Mouse (Mus musculus) limb, embryonic 15.5 days (tissue): ENCODE results near the gene Kars. TPM values are rescaled to one million over a fixed set of nuclear protein-coding genes. Genes with fewer than 3 reads are reported as not detected.

Source experiments
- ATAC-seq: fragments of 200-750 bp; cut with Nextera tagmentation; 2 replicates; pipeline ENCODE4 v1.8.0; 2017; ENCODE audit warnings: low read depth, moderate TSS enrichment; ENCODE audit not compliant: insufficient number of reproducible peaks, low FRiP score, low TSS enrichment
- H3K27ac ChIP-seq: fragments of 300-500 bp; sonication (generic); 2 replicates; pipeline ENCODE4 v1.5.1; 2015; ENCODE audit warnings: moderate library complexity, mild to moderate bottlenecking, inconsistent platforms
- H3K27me3 ChIP-seq: fragments of 300-500 bp; sonication (generic); 2 replicates; pipeline ENCODE4 v1.6.1; 2015; ENCODE audit warnings: inconsistent platforms
- H3K36me3 ChIP-seq: fragments of 300-500 bp; sonication (generic); 2 replicates; pipeline ENCODE4 v1.6.1; 2015; ENCODE audit warnings: inconsistent platforms
- H3K4me1 ChIP-seq: fragments of 300-500 bp; sonication (generic); 2 replicates; pipeline ENCODE4 v1.6.1; 2015; ENCODE audit warnings: inconsistent platforms
- H3K4me2 ChIP-seq: fragments of 300-500 bp; sonication (generic); 2 replicates; pipeline ENCODE4 v1.6.1; 2015; ENCODE audit warnings: mild to moderate bottlenecking, inconsistent platforms
- H3K4me3 ChIP-seq: fragments of 300-500 bp; sonication (generic); 2 replicates; pipeline ENCODE4 v1.5.1; 2015; ENCODE audit warnings: mild to moderate bottlenecking, inconsistent platforms
- H3K9ac ChIP-seq: fragments of 300-500 bp; sonication (generic); 2 replicates; pipeline ENCODE4 v1.6.1; 2015; ENCODE audit warnings: inconsistent platforms
- H3K9me3 ChIP-seq: fragments of 300-500 bp; sonication (generic); 2 replicates; pipeline ENCODE4 v1.6.1; 2016; ENCODE audit warnings: inconsistent platforms
- WGBS: fragments of 180-500 bp; shearing (Covaris S2); methylation state at CpG from one replicate; pipeline ENCODE4 v1.1.7; 2015; 5-methylcytosine and 5-hydroxymethylcytosine counted together
- polyA plus RNA-seq: library from polyadenylated mRNA; unstranded; fragments of >200 nt; fragmentation: Nextera tagmentation; extraction: Ambion mirVana; gene quantifications from 2 replicates; pipeline ENCODE4 v1.2.1, GENCODE M21; 2015

The Kars gene
- polyA plus RNA-seq = 172 and 178 TPM in 2 replicates

DNA sequence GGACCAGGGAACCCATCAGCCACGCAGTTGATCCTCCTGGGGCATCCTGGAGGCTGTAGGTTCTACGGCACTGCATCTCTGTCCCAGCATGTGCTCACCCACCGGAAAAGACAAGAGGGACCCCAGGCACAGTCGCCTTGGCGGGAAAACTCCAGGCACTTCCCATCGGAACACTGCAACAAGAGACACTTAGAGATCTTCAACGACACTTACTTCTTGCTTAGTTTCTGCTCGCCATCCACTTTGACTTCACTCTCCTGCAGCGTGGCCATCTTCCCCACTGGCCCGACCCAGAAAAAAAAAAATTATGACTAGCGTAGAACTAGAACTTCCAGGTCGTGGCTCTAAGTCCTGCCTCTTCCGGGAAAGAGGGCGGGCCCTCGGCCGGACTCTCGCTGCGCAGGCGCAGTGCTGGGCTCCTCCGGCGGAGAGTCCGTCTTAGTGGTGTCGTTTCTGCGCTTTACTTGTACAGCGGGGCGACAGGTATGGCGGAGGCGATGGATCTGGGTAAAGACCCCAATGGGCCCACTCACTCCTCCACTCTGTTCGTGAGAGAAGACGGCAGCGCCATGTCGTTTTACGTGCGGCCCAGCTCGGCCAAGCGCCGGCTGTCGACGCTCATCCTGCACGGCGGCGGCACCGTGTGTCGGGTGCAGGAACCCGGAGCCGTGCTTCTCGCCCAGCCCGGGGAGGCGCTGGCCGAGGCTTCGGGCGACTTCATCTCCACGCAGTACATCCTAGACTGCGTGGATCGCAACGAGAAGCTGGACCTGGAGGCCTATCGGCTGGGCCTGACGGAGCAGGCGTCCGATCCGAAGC, at the start of gene Kars, which contains the start of gene Terf2ip:
Gene Kars, minus strand, starts transcription at position 327 of the 819 bp plus-strand sequence.
Gene Terf2ip, plus strand, starts transcription at position 402 of the 819 bp plus-strand sequence.
- WGBS = under 1% methylated on average over 61 of the region's 61 CpGs
- Histone ChIP-seq H3K36me3 (peaks cover 12% of the 10 kb centered on the region; the same call in 1 of the 2 replicates), H3K4me1 (peaks cover 17% of the 10 kb centered on the region), H3K27ac (peak within 1 kb of the TSS; percentile 87), H3K4me3 (peak within 1 kb of the TSS; percentile 96), H3K4me2 (peak within 1 kb of the TSS; percentile 87), H3K27me3 (no peaks in the 10 kb centered on the region), H3K9me3 (no peaks in the 10 kb centered on the region), H3K9ac (peak within 1 kb of the TSS; percentile 83)
- peak; percentile 92 for ATAC-seq

DNA sequence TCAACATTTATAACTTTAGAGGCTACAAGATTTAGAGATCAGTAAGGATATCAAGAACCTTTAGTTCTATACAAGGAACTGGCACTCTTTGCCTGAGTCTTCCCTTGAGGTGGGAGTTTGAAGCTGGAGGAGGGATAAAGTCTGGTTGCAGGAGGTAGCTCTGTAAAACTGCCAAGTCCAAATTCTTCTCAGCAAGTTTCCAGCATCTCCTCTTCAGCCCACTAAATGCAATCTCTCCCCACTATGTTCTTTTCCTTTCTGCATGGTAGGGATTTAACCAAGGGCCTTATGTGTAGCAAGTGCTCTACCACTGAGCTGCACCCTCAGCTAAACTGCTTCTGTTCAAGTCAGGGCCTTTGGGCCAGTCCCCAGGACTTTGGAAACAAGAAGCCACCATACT, 43.3 kb upstream of the Kars start:
- ATAC-seq = no peak
- Histone ChIP-seq H3K36me3 (no peaks in the 10 kb centered on the region), H3K9ac (no peak overlapping the region), H3K4me1 (no peaks in the 10 kb centered on the region), H3K27me3 (no peaks in the 10 kb centered on the region), H3K4me2 (no peak overlapping the region), H3K4me3 (no peak overlapping the region), H3K27ac (no peak overlapping the region), H3K9me3 (no peaks in the 10 kb centered on the region)

DNA sequence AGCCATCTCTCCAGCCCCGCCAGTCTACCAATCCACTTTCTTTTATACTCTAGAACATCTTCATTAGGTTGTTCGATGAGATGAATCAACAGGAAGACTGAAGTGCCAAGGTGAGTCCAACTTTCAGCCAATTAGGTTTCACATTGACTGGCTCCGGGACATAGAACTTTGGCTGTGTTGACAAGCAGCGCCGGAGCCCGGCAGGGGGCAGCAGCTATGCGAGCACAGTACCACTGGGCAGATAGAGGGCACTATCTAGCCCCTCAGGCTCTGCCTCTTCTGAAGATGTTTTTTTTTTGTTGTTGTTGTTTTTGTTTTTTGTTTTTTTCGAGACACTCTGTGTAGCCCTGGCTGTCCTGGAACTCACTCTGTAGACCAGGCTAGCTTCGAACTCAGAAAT, 40.4 kb upstream of the Kars start:
- Histone ChIP-seq H3K4me3 (no peak overlapping the region), H3K27ac (no peak overlapping the region), H3K4me1 (no peaks in the 10 kb centered on the region), H3K27me3 (no peaks in the 10 kb centered on the region), H3K9ac (no peak overlapping the region), H3K9me3 (no peaks in the 10 kb centered on the region), H3K4me2 (no peak overlapping the region), H3K36me3 (no peaks in the 10 kb centered on the region)
- WGBS = 81% methylated on average over 9 of the region's 9 CpGs
- ATAC-seq = no peak

DNA sequence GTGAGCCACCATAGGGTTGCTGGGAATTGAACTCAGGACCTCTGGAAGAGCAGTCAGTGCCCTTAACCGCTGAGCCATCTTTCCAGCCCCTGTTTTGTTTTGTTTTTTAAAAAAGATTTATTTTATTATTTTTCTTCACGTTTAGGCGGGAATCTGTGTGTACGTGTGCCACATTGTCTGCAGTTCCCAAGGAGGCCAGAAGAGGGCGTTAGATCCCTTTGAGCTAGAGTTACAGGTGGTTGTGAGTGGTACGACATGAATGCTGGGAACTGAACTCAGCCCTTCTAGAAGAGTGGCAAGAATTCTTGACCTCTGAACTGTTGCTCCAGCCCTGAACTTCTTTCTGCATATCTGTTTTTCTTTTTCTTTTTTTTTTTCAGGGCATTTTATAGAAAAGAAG, 38.9 kb upstream of the Kars start:
- no peak overlapping the region for H3K9ac ChIP-seq
- ATAC-seq = no peak
- no peak overlapping the region for H3K4me3 ChIP-seq
- H3K4me2 ChIP-seq = no peak overlapping the region
- no peak overlapping the region for H3K27ac ChIP-seq
- 79% methylated on average over 6 of the region's 6 CpGs for WGBS
- H3K9me3 ChIP-seq = no peaks in the 10 kb centered on the region
- H3K4me1 ChIP-seq = no peaks in the 10 kb centered on the region
- no peaks in the 10 kb centered on the region for H3K36me3 ChIP-seq
- no peaks in the 10 kb centered on the region for H3K27me3 ChIP-seq

DNA sequence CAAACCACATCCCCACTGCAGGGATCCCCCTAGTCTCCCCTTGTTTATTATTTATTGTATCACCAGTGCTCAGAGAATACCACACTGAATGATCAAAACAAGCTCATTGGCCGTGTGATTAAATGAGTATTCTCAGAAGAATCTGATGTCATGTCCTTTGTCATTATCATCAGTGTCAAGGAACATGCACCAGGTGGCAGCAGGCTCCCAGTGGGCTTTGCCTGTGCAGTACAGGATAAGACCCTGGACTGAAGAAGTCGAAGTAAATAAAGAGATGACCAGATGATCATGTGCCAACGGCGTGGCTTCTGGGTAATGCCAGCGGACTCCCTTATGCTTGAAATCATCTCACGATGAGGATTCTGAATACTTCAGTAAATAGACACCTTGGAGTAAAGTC, 37.2 kb upstream of the Kars start:
- Histone ChIP-seq H3K4me3 (no peak overlapping the region), H3K36me3 (no peaks in the 10 kb centered on the region), H3K4me2 (no peak overlapping the region), H3K4me1 (no peaks in the 10 kb centered on the region), H3K27me3 (no peaks in the 10 kb centered on the region), H3K9ac (no peak overlapping the region), H3K9me3 (no peaks in the 10 kb centered on the region), H3K27ac (no peak overlapping the region)
- WGBS = 80% methylated on average over 6 of the region's 6 CpGs
- no peak for ATAC-seq

DNA sequence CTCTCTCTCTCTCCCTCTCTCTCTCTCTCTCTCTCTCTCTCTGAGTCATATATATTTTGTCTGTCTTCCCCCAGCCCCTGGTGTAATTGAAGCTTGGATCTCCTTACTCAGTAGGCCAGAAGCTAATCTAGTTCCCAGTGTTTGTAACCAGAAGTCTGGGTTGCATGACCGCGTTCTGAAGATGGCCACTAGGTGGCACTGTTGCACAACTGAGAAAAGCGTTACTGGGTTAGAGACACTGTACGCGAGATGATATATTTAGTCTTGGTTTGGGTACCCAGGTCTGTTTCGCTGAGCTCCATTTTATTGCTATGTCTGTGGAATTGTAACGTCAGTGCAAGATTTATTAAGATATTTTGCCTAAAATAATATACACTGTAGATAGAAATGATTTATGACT, 34.8 kb upstream of the Kars start:
- WGBS = 1% methylated on average over 7 of the region's 7 CpGs
- no peak overlapping the region for H3K27ac ChIP-seq
- H3K4me1 ChIP-seq = no peaks in the 10 kb centered on the region
- H3K9me3 ChIP-seq = no peaks in the 10 kb centered on the region
- 0 out of 2 replicates have a peak, but pooled peaks have one; percentile 30 for ATAC-seq
- H3K9ac ChIP-seq = no peak overlapping the region
- no peak overlapping the region for H3K4me2 ChIP-seq
- no peaks in the 10 kb centered on the region for H3K27me3 ChIP-seq
- H3K36me3 ChIP-seq = no peaks in the 10 kb centered on the region
- no peak overlapping the region for H3K4me3 ChIP-seq

DNA sequence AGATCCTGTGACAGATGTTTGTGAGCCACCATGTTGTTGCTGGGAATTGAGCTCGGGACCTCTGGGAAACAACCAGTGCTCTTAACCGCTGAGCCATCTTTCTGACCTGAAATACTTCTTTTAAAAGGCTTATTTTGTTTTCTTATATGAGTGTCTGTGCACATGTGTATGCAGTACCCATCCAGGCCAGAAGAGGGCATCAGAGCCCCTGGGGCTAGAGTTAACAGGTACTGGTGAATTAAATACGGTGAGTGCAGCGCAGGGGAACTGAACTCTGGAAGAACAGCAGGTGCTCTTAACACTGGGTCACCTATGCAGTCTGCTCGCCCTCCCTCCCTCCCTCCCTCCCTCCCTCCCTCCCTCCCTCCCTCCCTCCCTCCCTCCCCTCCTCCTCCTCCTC, 34.1 kb upstream of the Kars start:
- Histone ChIP-seq H3K4me2 (no peak overlapping the region), H3K4me1 (no peaks in the 10 kb centered on the region), H3K27ac (no peak overlapping the region), H3K9me3 (no peaks in the 10 kb centered on the region), H3K4me3 (no peak overlapping the region), H3K36me3 (no peaks in the 10 kb centered on the region), H3K9ac (no peak overlapping the region), H3K27me3 (no peaks in the 10 kb centered on the region)
- WGBS = 90% methylated on average over 5 of the region's 5 CpGs
- no peak for ATAC-seq

DNA sequence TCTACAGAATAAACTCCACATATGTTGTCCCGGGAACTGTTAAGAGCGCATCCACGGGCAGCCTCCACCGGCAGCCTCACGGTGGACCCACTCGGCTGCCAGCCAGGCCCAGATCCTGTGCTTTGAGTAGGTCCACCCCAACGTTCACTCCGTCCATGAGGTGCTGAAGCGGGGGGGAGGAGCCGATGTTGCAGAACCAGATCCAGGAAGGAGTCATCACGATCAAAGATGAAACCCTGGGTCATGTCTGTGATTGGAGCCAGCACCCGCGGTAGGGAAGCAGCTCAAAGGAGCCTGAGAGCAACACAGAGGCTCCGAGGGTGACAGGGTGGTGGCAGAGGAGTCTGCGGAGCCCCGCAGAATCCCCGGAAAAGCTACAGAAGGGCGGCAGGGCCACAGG, 26.4 kb upstream of the Kars start:
- no peak overlapping the region for H3K4me2 ChIP-seq
- no peaks in the 10 kb centered on the region for H3K27me3 ChIP-seq
- no peak overlapping the region for H3K27ac ChIP-seq
- no peak overlapping the region for H3K4me3 ChIP-seq
- no peak for ATAC-seq
- no peak overlapping the region for H3K9ac ChIP-seq
- no peaks in the 10 kb centered on the region for H3K4me1 ChIP-seq
- 78% methylated on average over 18 of the region's 18 CpGs for WGBS
- H3K36me3 ChIP-seq = no peaks in the 10 kb centered on the region
- H3K9me3 ChIP-seq = no peaks in the 10 kb centered on the region

DNA sequence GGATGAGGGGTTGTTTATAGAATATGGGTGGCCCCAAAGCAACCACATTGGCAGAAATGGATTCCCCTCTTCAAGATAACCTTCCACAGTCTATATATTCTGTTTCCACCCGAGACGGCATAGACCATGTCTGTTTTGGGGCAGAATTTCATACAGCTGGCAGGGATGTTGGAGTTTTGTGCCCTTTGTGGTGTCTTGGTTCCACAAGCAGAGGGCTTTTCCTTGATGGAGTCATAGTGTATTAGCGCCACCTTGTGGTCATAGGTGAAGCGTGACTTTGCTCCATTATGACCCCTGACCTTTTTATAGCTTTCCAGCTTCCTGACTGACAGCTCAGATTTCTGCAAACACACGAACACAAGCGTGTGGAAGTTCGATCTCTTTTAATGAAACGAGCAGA, 23.5 kb upstream of the Kars start:
- Histone ChIP-seq H3K4me3 (no peak overlapping the region), H3K4me2 (no peak overlapping the region), H3K9ac (no peak overlapping the region), H3K4me1 (no peaks in the 10 kb centered on the region), H3K9me3 (no peaks in the 10 kb centered on the region), H3K27me3 (no peaks in the 10 kb centered on the region), H3K36me3 (no peaks in the 10 kb centered on the region), H3K27ac (no peak overlapping the region)
- 6% methylated on average over 8 of the region's 8 CpGs for WGBS
- no peak for ATAC-seq

DNA sequence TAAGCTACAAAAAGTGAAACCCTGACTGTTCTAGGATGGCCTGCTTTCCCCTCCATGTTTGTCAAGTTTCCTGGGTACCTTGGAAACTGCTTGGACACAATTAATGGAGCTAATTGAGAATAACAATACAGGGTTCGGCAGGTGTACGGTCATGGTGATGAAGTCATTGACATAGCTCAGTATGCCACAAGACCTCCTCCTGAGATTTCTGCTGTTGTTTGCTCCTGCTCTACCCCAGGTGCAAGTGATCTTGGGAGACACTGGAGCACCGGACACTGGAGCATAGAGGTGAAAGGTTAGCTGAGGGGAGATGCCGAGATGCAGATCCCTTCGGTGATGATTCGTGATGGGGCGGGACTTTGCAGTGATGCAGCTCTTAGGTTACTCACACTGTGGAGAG, 21.9 kb upstream of the Kars start:
- ATAC-seq = no peak
- no peaks in the 10 kb centered on the region for H3K27me3 ChIP-seq
- no peaks in the 10 kb centered on the region for H3K36me3 ChIP-seq
- no peaks in the 10 kb centered on the region for H3K9me3 ChIP-seq
- H3K4me3 ChIP-seq = no peak overlapping the region
- 55% methylated on average over 7 of the region's 7 CpGs for WGBS
- H3K9ac ChIP-seq = no peak overlapping the region
- no peaks in the 10 kb centered on the region for H3K4me1 ChIP-seq
- H3K27ac ChIP-seq = no peak overlapping the region
- H3K4me2 ChIP-seq = no peak overlapping the region

DNA sequence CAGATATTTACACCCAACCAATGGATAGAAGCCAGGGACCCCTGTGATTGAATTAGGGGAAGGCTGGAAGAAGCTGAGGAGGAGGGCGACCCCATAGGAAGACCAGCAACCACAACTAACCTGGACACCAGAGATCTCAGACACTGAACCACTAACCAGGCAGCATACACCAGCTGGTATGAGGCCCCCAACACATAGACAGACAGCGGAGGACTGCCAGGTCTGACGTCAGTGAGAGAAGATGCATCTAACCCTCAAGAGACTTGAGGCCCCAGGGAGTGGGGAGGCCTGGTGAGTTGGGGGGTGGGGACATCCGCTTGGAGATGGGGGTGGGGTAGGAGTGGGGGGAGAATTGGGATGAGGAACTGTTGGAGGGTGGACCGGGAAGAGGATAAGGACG, 19.5 kb upstream of the Kars start:
- ATAC-seq = no peak
- Histone ChIP-seq H3K9me3 (no peaks in the 10 kb centered on the region), H3K36me3 (no peaks in the 10 kb centered on the region), H3K4me1 (no peaks in the 10 kb centered on the region), H3K9ac (no peak overlapping the region), H3K27ac (no peak overlapping the region), H3K27me3 (no peaks in the 10 kb centered on the region), H3K4me3 (no peak overlapping the region), H3K4me2 (no peak overlapping the region)
- WGBS = 71% methylated on average over 6 of the region's 6 CpGs

DNA sequence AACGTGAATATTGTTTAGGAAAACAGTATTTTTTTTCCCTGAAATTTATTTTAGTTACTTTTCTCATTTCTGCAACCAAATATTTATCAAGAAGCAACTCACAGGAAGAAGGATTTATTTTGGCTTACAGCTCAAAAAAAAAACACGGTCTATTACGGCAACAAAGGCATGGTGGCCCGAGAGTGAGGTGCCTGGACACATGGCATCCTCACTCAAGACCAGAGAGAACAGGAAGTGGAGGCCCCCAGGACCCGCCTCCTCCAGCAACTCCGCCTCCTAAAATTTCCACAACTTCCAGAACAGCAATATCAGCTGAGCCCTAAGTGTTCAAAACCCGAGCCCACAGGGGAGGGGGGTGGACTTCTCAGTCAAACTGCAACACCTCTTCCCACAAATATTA, 18.3 kb upstream of the Kars start:
- no peaks in the 10 kb centered on the region for H3K9me3 ChIP-seq
- H3K9ac ChIP-seq = no peak overlapping the region
- ATAC-seq = no peak
- no peak overlapping the region for H3K4me2 ChIP-seq
- no peaks in the 10 kb centered on the region for H3K4me1 ChIP-seq
- no peak overlapping the region for H3K4me3 ChIP-seq
- no peaks in the 10 kb centered on the region for H3K27me3 ChIP-seq
- 80% methylated on average over 7 of the region's 7 CpGs for WGBS
- no peak overlapping the region for H3K27ac ChIP-seq
- no peaks in the 10 kb centered on the region for H3K36me3 ChIP-seq
